Mouse (Mus musculus): ENCODE results near the gene Abhd10.

DNA sequence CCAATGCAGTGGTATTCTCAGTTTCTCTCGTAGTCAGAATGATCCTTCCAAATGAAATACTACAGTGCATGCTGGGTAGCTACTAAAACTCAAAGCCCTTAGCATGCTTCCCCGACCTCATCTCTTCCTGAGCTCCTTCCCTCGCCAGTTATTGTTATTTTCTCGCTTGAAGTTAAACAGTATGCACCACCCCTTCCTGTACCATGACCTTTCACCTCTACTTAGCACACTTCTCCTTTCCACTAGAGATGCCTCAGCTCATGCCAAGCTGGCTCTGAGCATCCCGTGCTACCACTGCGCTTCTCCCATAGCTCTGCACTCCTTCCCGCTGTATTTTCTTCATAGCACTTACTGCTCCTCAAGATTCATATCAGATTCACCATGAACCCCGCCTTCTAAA lies 4.9 kb downstream of the Abhd10 start:
- TF ChIP-seq CTCF (IDR thresholded peaks at IDR 0.05; ENCODE audit: control insufficient read depth, insufficient read depth, insufficient replicate concordance, low read depth, low read length) (no peak), POLR2A (IDR thresholded peaks at IDR 0.05; ENCODE audit: control insufficient read depth, low read depth, low read length) (no peak)
